In the genomic region with DNA sequence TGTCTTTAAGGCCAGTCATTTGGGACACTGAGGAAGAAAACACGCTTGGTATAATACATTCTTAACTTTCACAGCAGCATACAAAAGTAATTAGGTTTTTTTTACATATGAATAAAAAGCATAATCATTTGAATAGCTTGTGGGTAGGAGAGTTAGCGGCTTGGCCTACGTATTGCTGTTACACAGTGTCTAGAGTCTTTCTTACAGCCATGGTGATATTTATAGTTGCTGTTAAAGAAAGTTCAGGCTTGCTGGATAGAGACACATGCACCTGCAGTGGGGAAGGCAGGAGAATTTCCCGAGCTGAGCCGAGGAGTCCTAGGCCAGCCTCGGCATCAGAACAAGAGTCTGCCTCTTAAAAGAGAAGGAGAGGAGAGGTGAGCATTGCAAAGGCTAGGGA, we compare ENCODE assay signal across 19 mouse cellular contexts.
DNase-seq lines count a peak whose midpoint lies in the region; ATAC-seq lines count a peak whose summit lies in the region.
"Had no signal": no experiment of that assay in that cellular context is flagged by ENCODE, and none has a peak within 500 bp of the region (broad histone marks: within the 10 kb centered on the region; RNA-seq: fewer than 3 reads in every experiment).

No protein-coding gene starts in this region.

- no peak overlapping the region for H3K4me3 ChIP-seq in forebrain, embryonic 13.5 days
- no peak overlapping the region for H3K4me3 ChIP-seq in forebrain, embryonic 10.5 days
- H3K4me3 ChIP-seq in hindbrain, embryonic 12.5 days: no peak overlapping the region
- H3K4me3 ChIP-seq in hindbrain, embryonic 13.5 days: no peak overlapping the region
- H3K4me3 ChIP-seq: embryonic facial prominence, embryonic 10.5 days; gastrocnemius, adult 2 months; heart, embryonic 15.5 days; midbrain, embryonic 13.5 days had no signal

- no peaks in the 10 kb centered on the region for H3K36me3 ChIP-seq in forebrain, embryonic 13.5 days (ENCODE audit: poor library complexity, severe bottlenecking)
- no peaks in the 10 kb centered on the region for H3K36me3 ChIP-seq in forebrain, embryonic 10.5 days (replicated peaks)
- H3K36me3 ChIP-seq in hindbrain, embryonic 12.5 days: no peaks in the 10 kb centered on the region
- H3K36me3 ChIP-seq in hindbrain, embryonic 13.5 days: no peaks in the 10 kb centered on the region
- H3K36me3 ChIP-seq: embryonic facial prominence, embryonic 10.5 days; heart, embryonic 15.5 days; midbrain, embryonic 13.5 days had no signal

- peak overlapping the region; percentile 51 for H3K27ac ChIP-seq in forebrain, embryonic 13.5 days
- H3K27ac ChIP-seq in forebrain, embryonic 10.5 days: no peak overlapping the region
- H3K27ac ChIP-seq in hindbrain, embryonic 12.5 days: no peak overlapping the region
- H3K27ac ChIP-seq in hindbrain, embryonic 13.5 days: no peak overlapping the region; the same call in 1 of the 2 replicates
- H3K27ac ChIP-seq: embryonic facial prominence, embryonic 10.5 days; gastrocnemius, adult 2 months; heart, embryonic 15.5 days; midbrain, embryonic 13.5 days had no signal

- H3K4me2 ChIP-seq in forebrain, embryonic 13.5 days: no peak overlapping the region
- H3K4me2 ChIP-seq in hindbrain, embryonic 12.5 days (replicated peaks): no peak overlapping the region
- H3K4me2 ChIP-seq in hindbrain, embryonic 13.5 days: no peak overlapping the region
- H3K4me2 ChIP-seq: heart, embryonic 15.5 days; midbrain, embryonic 13.5 days had no signal

- no peak overlapping the region for H3K9ac ChIP-seq in forebrain, embryonic 13.5 days
- H3K9ac ChIP-seq in hindbrain, embryonic 12.5 days: no peak overlapping the region
- H3K9ac ChIP-seq in hindbrain, embryonic 13.5 days: no peak overlapping the region
- H3K9ac ChIP-seq: heart, embryonic 15.5 days; midbrain, embryonic 13.5 days had no signal

- peaks cover 72% of the 10 kb centered on the region for H3K4me1 ChIP-seq in forebrain, embryonic 13.5 days
- peaks cover 46% of the 10 kb centered on the region for H3K4me1 ChIP-seq in forebrain, embryonic 10.5 days
- peaks cover 12% of the 10 kb centered on the region; the same call in 1 of the 2 replicates for H3K4me1 ChIP-seq in hindbrain, embryonic 12.5 days
- peaks cover 35% of the 10 kb centered on the region for H3K4me1 ChIP-seq in hindbrain, embryonic 13.5 days (replicated peaks)
- H3K4me1 ChIP-seq: heart, embryonic 15.5 days had no signal

- 26% methylated on average over 6 of the region's 6 CpGs for WGBS in forebrain, embryonic 13.5 days
- 74% methylated on average over 6 of the region's 6 CpGs for WGBS in forebrain, embryonic 10.5 days
- WGBS in hindbrain, embryonic 12.5 days: 53% methylated on average over 6 of the region's 6 CpGs
- WGBS in hindbrain, embryonic 13.5 days: 37% methylated on average over 6 of the region's 6 CpGs

- no peaks in the 10 kb centered on the region for H3K27me3 ChIP-seq in forebrain, embryonic 13.5 days
- no peaks in the 10 kb centered on the region for H3K27me3 ChIP-seq in forebrain, embryonic 10.5 days (ENCODE audit: poor library complexity, severe bottlenecking)
- H3K27me3 ChIP-seq in hindbrain, embryonic 12.5 days: no peaks in the 10 kb centered on the region
- H3K27me3 ChIP-seq in hindbrain, embryonic 13.5 days: 0 out of 2 replicates have a peak, but pooled peaks cover 2% of the 10 kb centered on the region
- H3K27me3 ChIP-seq: heart, embryonic 15.5 days; midbrain, embryonic 13.5 days had no signal

- 0 out of 2 replicates have a peak, but pooled peaks have one; percentile 26 for ATAC-seq in forebrain, embryonic 13.5 days
- ATAC-seq in hindbrain, embryonic 12.5 days (ENCODE audit: low FRiP score): peak; percentile 52; the same call in 1 of the 2 replicates
- ATAC-seq in hindbrain, embryonic 13.5 days (ENCODE audit: low FRiP score): no peak
- ATAC-seq: inflammation-experienced regulatory T-cells, adult 6 months; midbrain, embryonic 13.5 days had no signal

- no peak for DNase-seq in forebrain, embryonic 10.5 days (ENCODE audit: extremely low spot score, low spot score)
- DNase-seq in thymus, postnatal 25 days: peak; percentile 48
- no peak for DNase-seq in thymus, postnatal 10 days (ENCODE audit: low spot score in 2 of 2)
- DNase-seq in Muller cell, postnatal 12 days (ENCODE audit: inconsistent ontology term): no peak
- DNase-seq in kidney, postnatal 4 days: no peak
- DNase-seq: adrenal gland, postnatal 36 days; cerebellum, adult 11-12 months; cerebellum, postnatal 10 days; gastrocnemius, adult 2 months; heart, postnatal 36 days; kidney, adult 18-20 months; lung, postnatal 10 days had no signal

- no peaks in the 10 kb centered on the region for H3K9me3 ChIP-seq in forebrain, embryonic 13.5 days (replicated peaks)
- no peaks in the 10 kb centered on the region for H3K9me3 ChIP-seq in forebrain, embryonic 10.5 days
- H3K9me3 ChIP-seq in hindbrain, embryonic 12.5 days (replicated peaks): no peaks in the 10 kb centered on the region
- no peaks in the 10 kb centered on the region for H3K9me3 ChIP-seq in hindbrain, embryonic 13.5 days
- H3K9me3 ChIP-seq: embryonic facial prominence, embryonic 10.5 days; heart, embryonic 15.5 days; midbrain, embryonic 13.5 days had no signal
